Mouse (Mus musculus) testis, adult 2 months (tissue): ENCODE results near the gene Herc1.

Source experiments
- CTCF ChIP-seq: fragments of 200-500 bp; IDR thresholded peaks from 2 replicates; pipeline ENCODE4 v1.5.1; 2012; ENCODE audit warnings: low read depth, mild to moderate bottlenecking, inconsistent platforms, low read length, moderate library complexity; ENCODE audit not compliant: control insufficient read depth, insufficient read depth, insufficient replicate concordance
- POLR2A ChIP-seq: fragments of 200-500 bp; IDR thresholded peaks from 2 replicates; pipeline ENCODE4 v1.6.1; 2012; ENCODE audit warnings: low read depth, mild to moderate bottlenecking, inconsistent platforms, low read length, moderate library complexity; ENCODE audit not compliant: control insufficient read depth

- no peak for TF ChIP-seq CTCF
- no peak for TF ChIP-seq POLR2A
These were observed 8.9 kb downstream of the Herc1 start for GRCm38 (mm10) chr9:66359135-66359534.
